Mouse (Mus musculus): ENCODE data around the gene Hmgxb4.

GRCm38 (mm10) chr8:74963983-74964382 is 29.2 kb upstream of the Hmgxb4 start:
- no peak for TF ChIP-seq CTCF (IDR thresholded peaks at IDR 0.05; ENCODE audit: extremely low read depth, insufficient read depth, insufficient read length, insufficient replicate concordance)
- no peak for TF ChIP-seq POLR2A (IDR thresholded peaks at IDR 0.05; ENCODE audit: low read depth, low read length)

Measured in spleen, adult 2 months (tissue).